Mouse (Mus musculus) heart, postnatal 4 days (tissue): Measurements from ENCODE around the gene P4ha3. TPM values are rescaled to one million over a fixed set of nuclear protein-coding genes. Genes with fewer than 3 reads are reported as not detected.
"Not testable (repeated sequence)": the region's sequence is repeated elsewhere in the genome, so short reads cannot be mapped to it uniquely, and the experiment has no call there.

Source experiments
- DNase-seq: peaks from one replicate; pipeline ENCODE4 v3.0.0; 2021
- total RNA-seq, 2 experiments: library from RNA; stranded (reverse); gene quantifications; 2 replicates each; pipeline ENCODE4 v1.2.3; 2021

The P4ha3 gene
- 10 to 100 TPM; 10.5 to 11.1 TPM for total RNA-seq

GRCm38 (mm10) chr7:100285383-100285782 lies at the start of gene P4ha3:
P4ha3 (plus strand) TSS chr7:100285520.
- DNase-seq: peak; percentile 38

- no peak for DNase-seq
These were observed 47.0 kb upstream of the P4ha3 start for GRCm38 (mm10) chr7:100238271-100238670.

- no peak for DNase-seq
These were observed 44.7 kb upstream of the P4ha3 start for GRCm38 (mm10) chr7:100240601-100241000.

- DNase-seq: no peak
These were observed 42.3 kb upstream of the P4ha3 start for GRCm38 (mm10) chr7:100243007-100243406.

- no peak for DNase-seq
These were observed 41.1 kb upstream of the P4ha3 start for GRCm38 (mm10) chr7:100244225-100244624.

GRCm38 (mm10) chr7:100245176-100245575 lies 40.1 kb upstream of the P4ha3 start:
- DNase-seq: no peak

- DNase-seq: no peak
These were observed 34.7 kb upstream of the P4ha3 start for GRCm38 (mm10) chr7:100250667-100251066.

- no peak for DNase-seq
These were observed 23.0 kb upstream of the P4ha3 start for GRCm38 (mm10) chr7:100262350-100262749.

- DNase-seq: not testable (repeated sequence)
These were observed 20.4 kb upstream of the P4ha3 start for GRCm38 (mm10) chr7:100264934-100265333.

- no peak for DNase-seq
These were observed 13.0 kb upstream of the P4ha3 start for GRCm38 (mm10) chr7:100272369-100272768.

- DNase-seq: no peak
These were observed 10.8 kb upstream of the P4ha3 start for GRCm38 (mm10) chr7:100274507-100274906.

- DNase-seq: no peak
These were observed 8.9 kb upstream of the P4ha3 start for GRCm38 (mm10) chr7:100276397-100276796.

GRCm38 (mm10) chr7:100279803-100280202 lies 5.5 kb upstream of the P4ha3 start:
- DNase-seq: peak; percentile 58

- DNase-seq: no peak
These were observed 3.7 kb upstream of the P4ha3 start for GRCm38 (mm10) chr7:100281596-100281995.

- DNase-seq: no peak
These were observed 2.0 kb upstream of the P4ha3 start for GRCm38 (mm10) chr7:100283298-100283697.

GRCm38 (mm10) chr7:100287748-100288578 lies 2.6 kb downstream of the P4ha3 start:
- DNase-seq: peak; percentile 83

GRCm38 (mm10) chr7:100288622-100289021 lies 3.3 kb downstream of the P4ha3 start:
- peak; percentile 42 for DNase-seq

- DNase-seq: no peak
These were observed 8.2 kb downstream of the P4ha3 start for GRCm38 (mm10) chr7:100293546-100293945.

GRCm38 (mm10) chr7:100295745-100296144 lies 10.4 kb downstream of the P4ha3 start:
- no peak for DNase-seq

GRCm38 (mm10) chr7:100296699-100297098 lies 11.4 kb downstream of the P4ha3 start:
- DNase-seq: no peak

GRCm38 (mm10) chr7:100298861-100299510 lies 13.7 kb downstream of the P4ha3 start:
- DNase-seq: no peak

- no peak for DNase-seq
These were observed 16.1 kb downstream of the P4ha3 start for GRCm38 (mm10) chr7:100301390-100301789.

- peak; percentile 74 for DNase-seq
These were observed 17.0 kb downstream of the P4ha3 start for GRCm38 (mm10) chr7:100302316-100302715.

- DNase-seq: no peak
These were observed 20.6 kb downstream of the P4ha3 start for GRCm38 (mm10) chr7:100305894-100306293.
